ENCODE assay signal across 10 mouse cellular contexts in the genomic region with DNA sequence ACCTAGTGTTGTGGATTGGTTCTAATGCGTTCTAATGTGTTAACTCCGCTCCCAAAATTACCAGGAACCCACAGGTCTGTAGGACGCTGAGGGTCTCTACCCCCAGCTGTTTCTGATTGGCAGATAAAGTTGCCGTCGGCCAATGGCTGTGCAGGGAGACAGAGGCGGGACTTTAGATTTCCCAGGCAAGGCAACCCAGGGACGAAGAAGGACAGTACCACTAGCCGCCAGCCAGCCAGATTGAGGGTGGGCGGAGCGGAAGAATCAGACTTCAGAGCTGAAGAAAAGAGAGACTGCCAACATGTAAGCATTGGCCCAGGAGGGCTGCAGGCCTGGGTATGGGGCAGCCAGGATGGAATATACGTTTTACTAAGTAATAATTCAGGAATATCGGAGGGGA. TPM values are rescaled to one million over a fixed set of nuclear protein-coding genes. Genes with fewer than 3 reads are reported as not detected.
DNase-seq lines count a peak whose midpoint lies in the region; ATAC-seq and TF ChIP-seq lines count a peak whose summit lies in the region.
"Had no signal": no experiment of that assay in that cellular context is flagged by ENCODE, and none has a peak within 500 bp of the region (broad histone marks: within the 10 kb centered on the region; RNA-seq: fewer than 3 reads in every experiment).

No protein-coding gene starts in this region.

- 46% methylated on average over 12 of the region's 12 CpGs for WGBS in lung, postnatal 0 days

- no peak for TF ChIP-seq CTCF in lung, postnatal 0 days (IDR thresholded peaks at IDR 0.05)

- intact Hi-C loops in left cerebral cortex, postnatal 14 days (cut with DNase I), result no loop called here

- ATAC-seq in lung, postnatal 0 days, result peak; percentile 46
- no peak for ATAC-seq in erythroblast, adult 5-6 weeks (replicated peaks; ENCODE audit: low FRiP score, poor library complexity, severe bottlenecking)

- no peak for TF ChIP-seq EP300 in lung, postnatal 0 days (IDR thresholded peaks at IDR 0.05)

- no peaks in the 10 kb centered on the region for H3K9me3 ChIP-seq in lung, postnatal 0 days (ENCODE audit: low read length)

- no peak overlapping the region for H3K4me2 ChIP-seq in lung, postnatal 0 days (replicated peaks; ENCODE audit: low read depth, low read length)

- H3K4me3 ChIP-seq in lung, postnatal 0 days (ENCODE audit: low read depth, low read length), result no peak overlapping the region

- DNase-seq in adrenal gland, postnatal 14 days, result peak; percentile 58
- no peak for DNase-seq in adrenal gland, postnatal 4 days (ENCODE audit: low spot score in 2 of 2)
- no peak for DNase-seq in lung, postnatal 0 days (ENCODE audit: low spot score)
- DNase-seq in lung, postnatal 25 days (ENCODE audit: low spot score), result no peak
- peak; percentile 54 to 60 for DNase-seq in left cerebral cortex, postnatal 14 days (ENCODE audit: low spot score in 2 of 2)
- peak; percentile 27 for DNase-seq in right cerebral cortex, postnatal 4 days
- DNase-seq in ovary, adult 18-20 months (ENCODE audit: low spot score), result no peak
- DNase-seq: kidney, adult 8-10 months had no signal

- no peaks in the 10 kb centered on the region for H3K27me3 ChIP-seq in lung, postnatal 0 days (replicated peaks; ENCODE audit: insufficient read depth, low read length)

- H3K4me1 ChIP-seq in lung, postnatal 0 days (ENCODE audit: insufficient read depth, low read depth, low read length), result no peaks in the 10 kb centered on the region

- H3K27ac ChIP-seq in lung, postnatal 0 days (ENCODE audit: low read length), result no peak overlapping the region
- H3K27ac ChIP-seq: macrophage had no signal

- no peak overlapping the region for H3K9ac ChIP-seq in lung, postnatal 0 days (replicated peaks; ENCODE audit: low read depth)

- H3K36me3 ChIP-seq in lung, postnatal 0 days (ENCODE audit: insufficient read depth, low read length), result no peaks in the 10 kb centered on the region

RNA-seq across cellular contexts. Expression of a gene that starts 14.6 kb away (rescaled TPM):
- total RNA-seq in adrenal gland, postnatal 14 days (2021), result 9.5 and 20.0 TPM in 2 replicates
- total RNA-seq in adrenal gland, postnatal 4 days (2021), result 10 to 100 TPM; 22.0 to 30.9 TPM
- 4.9 and 5.7 TPM in 2 replicates for polyA plus RNA-seq in lung, postnatal 0 days (2015; fragmentation: Nextera tagmentation; extraction: Ambion mirVana)
- 100 to 1,000 TPM in 1 of 2 experiments, 10 to 100 TPM in 1; 93.1 to 112 TPM for total RNA-seq in left cerebral cortex, postnatal 14 days (2021)
- total RNA-seq in erythroblast, adult 5-6 weeks (2015; ENCODE audit: low replicate concordance), result 14.8 and 18.8 TPM in 2 replicates
- 6.5 and 7.1 TPM in 2 replicates for total RNA-seq in erythroblast, adult 5-6 weeks (2017; ENCODE audit: low replicate concordance)

RNA-seq across cellular contexts. Expression of a gene that starts 38.3 kb away (rescaled TPM):
- total RNA-seq in adrenal gland, postnatal 14 days (2021), result 51.7 and 63.2 TPM in 2 replicates
- total RNA-seq in adrenal gland, postnatal 4 days (2021), result 10 to 100 TPM; 22.9 to 25.0 TPM
- 54.7 and 83.4 TPM in 2 replicates for polyA plus RNA-seq in lung, postnatal 0 days (2015; fragmentation: Nextera tagmentation; extraction: Ambion mirVana)
- total RNA-seq in left cerebral cortex, postnatal 14 days (2021), result 10 to 100 TPM; 16.4 to 19.1 TPM
- not detected in 2 replicates for total RNA-seq in erythroblast, adult 5-6 weeks (2015; ENCODE audit: low replicate concordance)
- 1.2 and 4.2 TPM in 2 replicates for total RNA-seq in erythroblast, adult 5-6 weeks (2017; ENCODE audit: low replicate concordance)

Comparison
In these comparisons a context has a peak if more than half of its experiments do, and no peak if none do; other contexts are left out.
1. DNase-seq: peak in adrenal gland, postnatal 14 days (single experiment), left cerebral cortex, postnatal 14 days (2 of 2) and right cerebral cortex, postnatal 4 days (single experiment); none in adrenal gland, postnatal 4 days (0 of 2), lung, postnatal 0 days (single experiment), lung, postnatal 25 days (single experiment) and ovary, adult 18-20 months (single experiment).